Mouse (Mus musculus): ENCODE results near the gene Rps6.

- TF ChIP-seq POLR2A (IDR thresholded peaks at IDR 0.05; ENCODE audit: extremely low read depth, insufficient read depth, low read length) (no peak), CTCF (IDR thresholded peaks at IDR 0.05; ENCODE audit: low read depth, low read length) (no peak)
These were observed 15.9 kb upstream of the Rps6 start for GRCm38 (mm10) chr4:86873072-86873471.
